Mouse (Mus musculus) heart, postnatal 4 days (tissue): ENCODE measurements around the gene Glmp. TPM values are rescaled to one million over a fixed set of nuclear protein-coding genes. Genes with fewer than 3 reads are reported as not detected.
"Not testable (repeated sequence)": the region's sequence is repeated elsewhere in the genome, so short reads cannot be mapped to it uniquely, and the experiment has no call there.

ENCODE experiments used
- DNase-seq: peaks from one replicate; pipeline ENCODE4 v3.0.0; 2021
- total RNA-seq, 2 experiments: library from RNA; stranded (reverse); gene quantifications; 2 replicates each; pipeline ENCODE4 v1.2.3; 2021

The Glmp gene
- total RNA-seq, 2 experiments from 2014 or later: 74.8 to 84.6 TPM

DNA sequence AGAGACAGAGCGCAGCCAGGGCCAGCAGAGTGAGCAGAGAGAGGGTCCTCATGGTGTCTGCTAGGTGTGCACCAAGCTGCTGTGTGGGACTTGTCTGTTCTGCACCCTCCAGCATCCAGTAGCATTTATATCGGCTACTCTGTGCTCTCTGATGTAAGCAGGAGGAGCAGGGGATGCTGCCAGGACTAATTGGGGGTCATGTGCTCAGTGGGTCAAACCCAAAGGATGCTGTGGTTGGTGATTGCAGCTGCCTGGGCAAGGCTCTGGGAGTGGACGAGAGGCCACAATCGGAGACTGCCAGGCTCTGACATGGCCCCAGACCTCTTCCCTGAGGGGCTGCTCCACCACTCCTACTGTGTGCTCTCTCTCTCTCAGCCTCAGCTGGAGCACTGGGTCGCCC, 53.8 kb downstream of the Glmp start, which contains the start of gene Bglap2:
Gene Bglap2 (minus strand): TSS at position 101 of the 400 bp plus-strand sequence.
- not testable (repeated sequence) for DNase-seq

Other genes with a start within 250 kb of the Glmp start
- not detected for gene Ttc24, start 246.7 kb upstream of the Glmp start, total RNA-seq
- 10 to 100 TPM; 49.2 to 56.5 TPM for gene Iqgap3, start 243.1 kb upstream of the Glmp start, total RNA-seq
- gene Mef2d, start 182.7 kb upstream of the Glmp start, total RNA-seq: 100 to 1,000 TPM; 115 to 120 TPM
- gene Rhbg, start 70.3 kb upstream of the Glmp start, total RNA-seq: not detected
- not detected for gene Gm38392, start 37.8 kb upstream of the Glmp start, total RNA-seq
- gene Tsacc, start 28.0 kb upstream of the Glmp start, total RNA-seq: 1 to 10 TPM; 6.1 to 6.2 TPM
- 100 to 1,000 TPM; 257 TPM for gene Cct3, start 27.9 kb upstream of the Glmp start, total RNA-seq
- 1 to 10 TPM; 1.4 to 1.6 TPM for gene Tmem79, start 11.1 kb downstream of the Glmp start, total RNA-seq
- 10 to 100 TPM; 53.2 to 61.3 TPM for gene Smg5, start 11.2 kb downstream of the Glmp start, total RNA-seq
- under 1 TPM; 0.47 to 0.86 TPM for gene Paqr6, start 39.6 kb downstream of the Glmp start, total RNA-seq
- gene Bglap3, start 47.7 kb downstream of the Glmp start, total RNA-seq: not detected
- gene Bglap2, start 53.7 kb downstream of the Glmp start, total RNA-seq: not detected
- gene Bglap, start 59.4 kb downstream of the Glmp start, total RNA-seq: not detected
- 10 to 100 TPM; 87.5 to 88.0 TPM for gene Pmf1, start 85.3 kb downstream of the Glmp start, total RNA-seq
- 10 to 100 TPM; 13.9 to 14.6 TPM for gene Slc25a44, start 100.1 kb downstream of the Glmp start, total RNA-seq
- gene Sema4a, start 136.2 kb downstream of the Glmp start, total RNA-seq: 1 to 10 TPM; 1.5 to 1.7 TPM
- 100 to 1,000 TPM; 178 to 181 TPM for gene Lmna, start 184.9 kb downstream of the Glmp start, total RNA-seq
- 10 to 100 TPM; 11.7 TPM for gene Mex3a, start 207.4 kb downstream of the Glmp start, total RNA-seq
- gene Rab25, start 223.3 kb downstream of the Glmp start, total RNA-seq: not detected
- gene Lamtor2, start 228.1 kb downstream of the Glmp start, total RNA-seq: 10 to 100 TPM; 81.9 to 89.1 TPM
- gene Ubqln4, start 228.7 kb downstream of the Glmp start, total RNA-seq: 10 to 100 TPM; 55.3 to 60.1 TPM